Comparison of ENCODE assay signal across 10 mouse cellular contexts in genomic region chr2:91326746-91327350, GRCm38 (mm10).
DNase-seq lines count a peak whose midpoint lies in the region; ATAC-seq lines count a peak whose summit lies in the region.
"Had no signal": no experiment of that assay in that cellular context is flagged by ENCODE, and none has a peak within 500 bp of the region (broad histone marks: within the 10 kb centered on the region; RNA-seq: fewer than 3 reads in every experiment).

No protein-coding gene starts in this region.

- peak; percentile 41 to 44 for DNase-seq in cerebellum, postnatal 10 days
- no peak for DNase-seq in cerebellum, postnatal 4 days (ENCODE audit: low spot score in 2 of 2)
- DNase-seq in midbrain, embryonic 10.5 days (ENCODE audit: low spot score), result no peak
- DNase-seq in kidney, postnatal 10 days, result peak; percentile 43
- no peak for DNase-seq in frontal cortex, postnatal 25 days (ENCODE audit: low spot score in 2 of 2)
- no peak for DNase-seq in left cerebral cortex, adult 9 months (ENCODE audit: low spot score in 2 of 2)
- DNase-seq: right cerebral cortex, postnatal 25 days had no signal

- H3K9me3 ChIP-seq in midbrain, embryonic 10.5 days (replicated peaks), result 0 out of 2 replicates have a peak, but pooled peaks cover 3% of the 10 kb centered on the region
- no peaks in the 10 kb centered on the region for H3K9me3 ChIP-seq in midbrain, embryonic 16.5 days (replicated peaks; ENCODE audit: control insufficient read depth, low read length, poor library complexity, severe bottlenecking)
- no peaks in the 10 kb centered on the region for H3K9me3 ChIP-seq in stomach, embryonic 15.5 days
- H3K9me3 ChIP-seq: hindbrain, embryonic 15.5 days had no signal

- WGBS in midbrain, embryonic 10.5 days, result 88% methylated on average over 13 of the region's 13 CpGs
- 82% methylated on average over 13 of the region's 13 CpGs for WGBS in midbrain, embryonic 16.5 days
- whole genome bisulfite sequencing in stomach, embryonic 15.5 days, result 76% methylated on average over 13 of the region's 13 CpGs

- no peak overlapping the region for H3K9ac ChIP-seq in midbrain, embryonic 16.5 days (ENCODE audit: low read depth, low read length)
- H3K9ac ChIP-seq in stomach, embryonic 15.5 days, result no peak overlapping the region
- H3K9ac ChIP-seq: hindbrain, embryonic 15.5 days had no signal

- H3K27ac ChIP-seq in midbrain, embryonic 10.5 days (replicated peaks), result peak overlapping the region; percentile 78
- no peak overlapping the region for H3K27ac ChIP-seq in midbrain, embryonic 16.5 days (ENCODE audit: low read length)
- peak overlapping the region; percentile 46; the same call in 1 of the 2 replicates for H3K27ac ChIP-seq in stomach, embryonic 15.5 days

- H3K27me3 ChIP-seq in midbrain, embryonic 10.5 days (ENCODE audit: low read depth, poor library complexity, severe bottlenecking), result peaks cover 6% of the 10 kb centered on the region; the same call in 1 of the 2 replicates
- H3K27me3 ChIP-seq in midbrain, embryonic 16.5 days (ENCODE audit: control insufficient read depth, insufficient read depth, low read depth, low read length), result no peaks in the 10 kb centered on the region
- H3K27me3 ChIP-seq in stomach, embryonic 15.5 days (replicated peaks), result no peaks in the 10 kb centered on the region
- H3K27me3 ChIP-seq: hindbrain, embryonic 15.5 days had no signal

- H3K4me1 ChIP-seq in midbrain, embryonic 10.5 days, result peaks cover 72% of the 10 kb centered on the region
- H3K4me1 ChIP-seq in midbrain, embryonic 16.5 days (ENCODE audit: control insufficient read depth, insufficient read depth, low read length), result peaks cover 28% of the 10 kb centered on the region
- H3K4me1 ChIP-seq in stomach, embryonic 15.5 days, result 0 out of 2 replicates have a peak, but pooled peaks cover 8% of the 10 kb centered on the region

- no peak overlapping the region for H3K4me2 ChIP-seq in midbrain, embryonic 16.5 days (ENCODE audit: low read length)
- no peak overlapping the region for H3K4me2 ChIP-seq in stomach, embryonic 15.5 days
- H3K4me2 ChIP-seq: hindbrain, embryonic 15.5 days had no signal

- H3K4me3 ChIP-seq in midbrain, embryonic 10.5 days, result no peak overlapping the region
- no peak overlapping the region for H3K4me3 ChIP-seq in midbrain, embryonic 16.5 days (ENCODE audit: low read depth, low read length)
- no peak overlapping the region for H3K4me3 ChIP-seq in stomach, embryonic 15.5 days (replicated peaks)
- H3K4me3 ChIP-seq: hindbrain, embryonic 15.5 days had no signal

- no peaks in the 10 kb centered on the region for H3K36me3 ChIP-seq in midbrain, embryonic 10.5 days
- no peaks in the 10 kb centered on the region for H3K36me3 ChIP-seq in midbrain, embryonic 16.5 days (ENCODE audit: control insufficient read depth, insufficient read depth, low read length)
- no peaks in the 10 kb centered on the region for H3K36me3 ChIP-seq in stomach, embryonic 15.5 days
- H3K36me3 ChIP-seq: hindbrain, embryonic 15.5 days had no signal

- no peak for ATAC-seq in midbrain, embryonic 16.5 days
- ATAC-seq in stomach, embryonic 15.5 days (ENCODE audit: insufficient read depth, low FRiP score, low read depth), result no peak

Comparison
In these comparisons a context has a peak if more than half of its experiments do, and no peak if none do; other contexts are left out.
1. DNase-seq: peak in cerebellum, postnatal 10 days (2 of 2) and kidney, postnatal 10 days (single experiment); none in cerebellum, postnatal 4 days (0 of 2), midbrain, embryonic 10.5 days (single experiment), frontal cortex, postnatal 25 days (0 of 2) and left cerebral cortex, adult 9 months (0 of 2).